Mouse (Mus musculus): ENCODE measurements around the gene Gm17617. TPM values are rescaled to one million over a fixed set of nuclear protein-coding genes. Genes with fewer than 3 reads are reported as not detected.
A peak's percentile ranks its signal among the peaks of the same experiment; 100 is the strongest.

Gene Gm17617
- total and polyA plus RNA-seq, 3 experiments, result not detected

DNA sequence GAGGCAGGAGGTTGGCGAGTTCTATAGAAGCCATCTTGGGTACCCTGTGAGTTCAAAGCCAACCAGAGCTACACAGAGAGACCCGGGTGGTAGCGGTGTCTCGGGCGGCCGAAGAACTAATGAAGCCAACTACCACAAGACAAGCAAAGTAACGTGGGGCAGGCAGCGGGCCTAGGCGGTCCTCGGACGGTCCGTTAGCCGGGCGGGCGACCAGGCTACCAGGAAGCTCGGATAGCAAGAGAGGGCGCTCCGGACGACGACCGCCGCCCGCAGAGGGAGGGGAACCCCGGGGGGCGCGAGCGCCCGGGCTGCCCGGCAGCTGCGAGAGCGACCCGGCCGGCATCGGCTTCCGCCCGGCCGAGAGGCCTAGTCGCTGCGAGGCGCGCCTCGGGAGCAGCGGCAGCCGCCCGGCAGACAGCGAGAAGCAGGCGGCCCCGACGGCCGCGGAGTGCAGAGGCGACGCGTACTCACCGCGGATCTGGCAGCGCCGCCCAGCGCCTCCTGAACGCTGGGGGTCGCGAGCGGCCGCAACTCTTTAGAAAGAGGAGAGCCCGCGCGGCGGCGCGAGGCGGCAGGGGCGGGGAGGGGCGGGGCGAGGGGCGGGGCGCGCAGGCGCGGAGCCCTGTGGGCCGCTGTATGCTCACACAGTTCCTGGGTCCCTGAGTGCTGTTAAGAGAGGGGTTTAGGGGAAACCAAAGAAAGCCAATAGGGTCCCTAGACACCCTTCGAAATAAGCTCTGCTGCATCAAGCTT lies 33.4 kb downstream of the Gm17617 start, which contains the start of gene Uimc1 (continued):
- TF ChIP-seq NELFE (IDR thresholded peaks at IDR 0.05; ENCODE audit: low read depth, low read length), result peak; percentile 62
- no peak for TF ChIP-seq GATA1 (IDR thresholded peaks at IDR 0.05; ENCODE audit: low read depth, low read length)
- TF ChIP-seq HCFC1 (IDR thresholded peaks at IDR 0.05; ENCODE audit: low read depth, low read length), result peak; percentile 52
- TF ChIP-seq ZNF384 (IDR thresholded peaks at IDR 0.05; ENCODE audit: low read depth, low read length), result no peak
- no peak for TF ChIP-seq ETS1 (IDR thresholded peaks at IDR 0.05; ENCODE audit: low read depth, low read length)
- no peak for TF ChIP-seq MEF2A (IDR thresholded peaks at IDR 0.05; ENCODE audit: extremely low read depth, insufficient replicate concordance, low read depth, low read length, poor library complexity, severe bottlenecking)
- TF ChIP-seq MYC (IDR thresholded peaks at IDR 0.05; ENCODE audit: low read depth, low read length), result no peak
- TF ChIP-seq SMC3 (IDR thresholded peaks at IDR 0.05; ENCODE audit: low read depth, low read length), result no peak
- TF ChIP-seq POLR2AphosphoS5 (IDR thresholded peaks at IDR 0.05; ENCODE audit: borderline replicate concordance, low read depth, low read length), result no peak
- TF ChIP-seq MAX (IDR thresholded peaks at IDR 0.05; ENCODE audit: low read length), result 0 out of 2 replicates have a peak, but pooled peaks have one; percentile 35
- no peak for TF ChIP-seq KAT2A (conservative IDR thresholded peaks at IDR 0.05; ENCODE audit: low read depth, low read length)
- TF ChIP-seq RAD21 (IDR thresholded peaks at IDR 0.05; ENCODE audit: low read depth, low read length), result no peak
- peak; percentile 86; the same call in 1 of the 2 replicates for TF ChIP-seq UBTF (IDR thresholded peaks at IDR 0.05; ENCODE audit: borderline replicate concordance, insufficient read depth, low read depth, low read length)

DNA sequence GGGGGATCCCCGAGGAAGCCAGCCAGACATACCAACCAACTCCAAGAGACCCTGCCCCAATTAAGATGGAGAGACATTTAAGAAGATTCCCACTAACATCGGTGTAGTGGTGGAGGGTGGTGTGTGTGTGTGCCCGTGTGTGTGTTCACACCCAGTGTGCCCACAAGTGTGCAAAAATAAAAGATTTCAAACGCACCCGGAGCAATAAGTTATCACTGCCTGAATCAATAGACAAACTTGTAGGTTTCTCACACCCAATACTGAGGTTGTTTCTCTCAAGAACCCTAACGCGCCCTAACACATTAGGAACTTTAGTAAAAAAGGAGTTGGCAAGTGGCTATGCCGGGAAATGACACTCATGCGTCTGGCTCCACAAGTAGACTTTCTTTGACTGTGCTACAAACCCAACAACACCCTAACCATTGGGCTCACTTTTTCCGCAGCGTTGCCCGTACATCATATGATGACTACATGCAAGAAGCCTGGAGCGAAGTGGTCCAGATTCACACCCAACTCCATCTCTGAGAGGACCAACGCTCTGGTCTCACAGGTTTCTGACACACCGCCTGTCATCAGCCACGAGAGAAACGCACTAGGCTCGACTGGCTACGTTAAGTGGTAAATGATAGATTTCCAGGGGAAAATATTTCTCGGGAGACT lies 34.2 kb downstream of the Gm17617 start:
- TF ChIP-seq POLR2A (IDR thresholded peaks at IDR 0.05; ENCODE audit: control insufficient read depth in 1 of 2, insufficient read depth in 1 of 2, low read depth in 1 of 2, low read length in 2 of 2, poor library complexity in 1 of 2), result no peak
- no peak for TF ChIP-seq BHLHE40 (IDR thresholded peaks at IDR 0.05; ENCODE audit: borderline replicate concordance, low read depth, low read length)
- no peak for TF ChIP-seq JUND (IDR thresholded peaks at IDR 0.05; ENCODE audit: low read depth, low read length)
- peak overlapping the region; percentile 60 for H3K27ac ChIP-seq (ENCODE audit: control insufficient read depth, low read depth, low read length)
- H3K9me3 ChIP-seq (replicated peaks; ENCODE audit: insufficient read depth, low read length), result no peaks in the 10 kb centered on the region
- H3K9ac ChIP-seq (ENCODE audit: control insufficient read depth, low read depth, low read length, poor library complexity, severe bottlenecking), result peak overlapping the region; percentile 96
- peak; percentile 76 for DNase-seq (ENCODE audit: low read depth, low spot score)
- H3K4me1 ChIP-seq (ENCODE audit: control insufficient read depth in 1 of 2, insufficient read depth in 2 of 2, low read length in 2 of 2), result peaks cover 0 to 20% of the 10 kb centered on the region in 2 experiments; a peak in 3 of 4 replicates
- H3K79me2 ChIP-seq (ENCODE audit: control insufficient read depth, insufficient read depth, low read length, poor library complexity), result peaks cover 24% of the 10 kb centered on the region
- H3K4me3 ChIP-seq (ENCODE audit: control insufficient read depth in 1 of 2, insufficient read depth in 1 of 2, low read depth in 2 of 2, low read length in 2 of 2), result peak overlapping the region; percentile 75 to 84
- peaks cover 2 to 19% of the 10 kb centered on the region in 2 experiments; a peak in 3 of 4 replicates for H3K36me3 ChIP-seq (ENCODE audit: control insufficient read depth in 1 of 2, insufficient read depth in 2 of 2, low read length in 2 of 2)
- H3K27me3 ChIP-seq (ENCODE audit: control insufficient read depth in 1 of 2, insufficient read depth in 2 of 2, low read length in 2 of 2), result no peaks in the 10 kb centered on the region
